Mouse (Mus musculus): ENCODE data around the gene Fibp.

The Fibp gene

DNA sequence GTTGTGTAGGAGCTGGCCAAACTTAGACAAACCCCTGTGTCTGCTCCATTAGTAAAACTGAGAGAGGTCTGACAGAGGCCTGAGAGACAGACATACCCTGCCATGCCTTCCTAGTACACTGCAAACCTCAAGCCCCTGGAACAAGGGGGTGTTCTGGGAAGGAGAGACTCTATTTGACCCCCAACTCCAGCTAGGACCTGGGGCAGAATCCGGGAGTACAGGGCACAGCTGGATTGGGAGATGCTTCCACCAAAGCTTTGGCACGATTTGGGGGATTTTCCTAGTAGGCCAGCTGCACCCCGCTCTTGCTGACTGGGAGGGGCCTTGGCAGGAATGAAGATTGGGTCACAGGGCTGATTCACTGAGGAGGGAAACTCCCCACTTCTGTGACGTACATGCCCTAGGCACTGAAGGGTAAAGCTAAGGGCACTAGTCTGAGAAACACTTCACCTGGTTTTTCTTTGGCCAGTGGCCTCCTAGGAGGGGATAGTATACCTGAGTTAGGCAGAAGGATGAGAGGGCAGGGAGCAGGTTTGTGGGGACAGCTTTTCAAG, 28.4 kb upstream of the Fibp start:
- DNase-seq (ENCODE audit: low spot score): no peak

DNA sequence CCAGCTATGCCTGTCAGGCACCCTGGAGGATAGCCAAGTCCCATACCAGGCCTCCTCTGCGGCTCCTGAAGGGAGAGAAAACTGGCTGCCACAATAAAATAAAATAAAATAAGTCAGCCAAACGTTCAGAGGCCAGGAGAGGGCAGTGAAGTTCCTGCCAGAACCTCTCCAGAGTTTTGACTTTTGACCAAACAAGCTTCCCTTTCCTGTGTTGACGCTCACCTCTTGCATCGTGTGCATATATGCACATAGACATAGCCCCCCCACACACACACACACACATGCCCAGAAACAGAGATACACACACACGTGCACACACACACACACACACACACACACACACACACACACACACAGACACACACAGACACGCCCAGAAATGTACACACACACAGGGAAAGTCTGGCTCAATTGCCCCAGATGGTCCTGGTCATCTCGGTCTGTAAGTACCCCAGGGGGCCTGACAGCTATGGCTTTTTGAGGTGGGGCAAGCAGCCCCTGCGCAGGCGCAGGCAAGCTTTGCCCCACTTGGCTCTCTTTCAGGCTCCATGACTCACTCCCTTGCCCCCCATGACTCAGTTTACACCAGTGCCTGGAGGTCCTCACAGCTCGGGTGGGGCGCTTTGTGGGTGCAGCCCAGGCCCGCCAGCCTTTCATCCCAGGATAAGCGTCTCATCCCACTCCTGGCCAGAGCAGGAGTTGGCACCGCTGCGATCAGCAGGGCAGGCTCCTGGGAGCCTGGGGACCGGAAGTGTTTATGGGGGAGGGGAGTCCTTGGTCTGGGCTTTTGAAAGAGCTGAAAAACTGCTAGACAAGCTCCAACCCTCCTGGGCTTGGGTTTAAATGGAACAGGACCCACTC, 27.2 kb upstream of the Fibp start:
- DNase-seq (ENCODE audit: low spot score): no peak

DNA sequence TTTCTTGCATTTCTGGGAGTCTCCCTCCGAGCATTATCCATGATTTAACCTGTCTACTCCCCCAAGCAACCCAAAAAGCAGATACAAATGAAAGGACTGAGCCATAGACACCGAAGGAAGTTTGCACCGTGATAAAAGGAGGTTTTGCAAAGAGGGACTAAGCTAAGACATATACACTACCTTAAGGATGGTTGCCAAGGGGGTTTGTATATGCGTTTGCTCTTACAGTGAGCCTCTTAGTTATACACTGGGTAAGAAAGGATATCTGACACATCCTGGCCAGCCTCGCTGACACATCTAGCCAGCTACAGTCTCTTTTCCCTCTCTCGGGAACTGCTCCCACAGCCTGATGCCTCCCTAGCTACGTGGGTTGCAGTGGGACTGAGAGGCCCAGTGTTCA, 26.5 kb upstream of the Fibp start:
- no peak for DNase-seq (ENCODE audit: low spot score)

DNA sequence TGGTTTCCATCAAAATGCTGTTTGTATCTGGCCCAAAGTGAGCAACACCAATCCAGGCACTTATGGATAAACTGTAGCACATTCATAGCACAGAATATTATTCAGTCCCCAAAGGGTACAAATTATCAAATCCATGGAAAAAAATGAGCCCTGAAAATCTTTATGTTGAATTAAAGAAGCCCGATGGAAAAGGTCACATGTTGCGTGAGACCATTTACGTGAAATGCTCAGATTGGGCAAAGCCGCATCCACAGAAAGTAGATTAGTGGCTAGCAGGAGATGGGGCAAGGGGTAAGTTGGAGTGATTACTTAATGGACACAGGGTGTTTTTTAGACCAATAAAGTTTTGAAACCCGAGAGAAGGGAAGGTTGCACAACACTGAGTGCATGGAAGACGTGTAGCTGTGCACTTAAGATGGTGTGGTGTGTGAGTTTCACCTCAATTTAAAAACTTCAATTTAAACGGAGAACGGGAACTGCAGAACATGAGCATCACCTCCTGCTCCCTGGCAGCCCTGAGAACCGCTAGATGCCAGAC, 16.0 kb upstream of the Fibp start:
- DNase-seq (ENCODE audit: low spot score): no peak

DNA sequence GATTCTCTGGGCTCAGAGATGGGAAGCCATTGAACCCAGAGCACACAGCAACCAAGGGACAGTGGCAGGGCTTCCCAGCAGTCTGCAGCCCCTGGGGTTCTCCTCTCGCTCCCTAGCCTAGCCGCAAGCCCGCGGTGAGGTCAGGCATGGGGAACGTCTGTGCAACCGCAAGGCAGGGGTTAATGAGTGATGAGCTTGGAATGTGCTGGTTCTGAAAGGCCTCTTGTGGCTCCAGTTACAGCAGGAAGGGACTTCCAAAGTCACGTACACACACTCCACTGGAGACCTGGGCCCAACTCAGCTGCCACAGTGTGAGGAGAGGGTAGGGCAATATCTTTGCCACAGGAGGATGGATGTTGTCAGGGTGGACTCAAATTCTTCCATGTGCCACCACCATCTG, 15.5 kb upstream of the Fibp start:
- no peak for DNase-seq (ENCODE audit: low spot score)

DNA sequence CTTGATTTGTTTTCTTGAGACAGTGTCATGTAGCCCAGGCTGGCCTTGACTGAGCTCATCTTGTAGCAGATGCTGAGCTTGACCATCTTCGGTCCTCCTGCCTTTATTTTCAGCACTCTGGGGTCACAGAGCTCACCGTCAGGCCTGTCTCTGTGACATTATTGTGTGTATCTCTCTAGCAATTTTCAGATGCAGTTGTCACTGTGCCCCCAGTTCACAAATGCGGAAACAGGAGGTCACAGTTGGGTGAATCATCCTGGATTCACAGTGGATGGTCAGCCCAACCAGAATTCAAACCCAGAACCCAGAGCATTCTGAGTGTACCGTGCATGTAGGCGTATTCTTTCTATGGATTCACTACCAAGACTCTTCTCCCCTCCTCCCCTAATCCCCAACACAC, 14.7 kb upstream of the Fibp start:
- no peak for DNase-seq (ENCODE audit: low spot score)

DNA sequence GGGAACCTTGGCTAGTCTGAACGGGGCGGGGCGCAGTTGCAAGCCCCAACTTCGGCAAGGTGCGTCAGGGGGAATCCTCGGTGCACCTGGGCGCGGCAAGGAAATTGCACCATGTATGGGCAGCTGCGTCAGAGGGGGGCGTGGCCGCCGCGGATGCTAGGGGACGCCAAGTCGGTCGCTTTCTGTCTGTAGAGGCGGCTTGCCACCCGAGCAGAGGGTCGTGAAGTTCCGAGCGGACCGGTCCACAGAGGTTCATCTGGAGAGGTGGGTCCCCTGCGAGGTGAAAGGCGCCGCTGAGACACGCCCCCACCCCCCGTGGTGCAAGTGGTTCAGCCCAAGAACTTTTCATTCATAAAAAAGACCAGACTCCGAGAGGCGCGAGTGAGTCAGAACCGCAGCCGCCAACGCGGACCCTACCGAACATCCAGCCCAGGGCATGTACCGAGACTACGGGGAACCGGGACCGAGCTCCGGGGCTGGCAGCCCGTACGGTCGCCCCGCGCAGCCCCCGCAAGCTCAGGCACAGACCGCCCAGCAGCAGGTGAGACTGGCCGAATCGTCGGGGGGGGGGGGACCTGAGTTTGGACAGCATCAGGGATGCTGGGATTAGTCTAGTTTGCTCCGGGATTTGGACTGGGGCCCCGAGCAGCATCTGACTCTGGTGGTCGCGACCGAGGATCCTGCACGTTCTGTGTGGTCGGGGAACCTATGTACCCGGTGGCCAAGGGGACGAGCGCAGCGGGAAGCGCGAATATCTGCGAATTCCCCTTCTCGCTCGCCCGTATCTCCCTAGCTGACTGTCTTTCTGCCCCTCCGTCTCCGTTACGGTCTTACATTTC, 12.7 kb upstream of the Fibp start, which contains the start of gene Fosl1:
Gene Fosl1 (plus strand): TSS at position 33 of the 839 bp plus-strand sequence.
- peak; percentile 70 for DNase-seq (ENCODE audit: low spot score)

DNA sequence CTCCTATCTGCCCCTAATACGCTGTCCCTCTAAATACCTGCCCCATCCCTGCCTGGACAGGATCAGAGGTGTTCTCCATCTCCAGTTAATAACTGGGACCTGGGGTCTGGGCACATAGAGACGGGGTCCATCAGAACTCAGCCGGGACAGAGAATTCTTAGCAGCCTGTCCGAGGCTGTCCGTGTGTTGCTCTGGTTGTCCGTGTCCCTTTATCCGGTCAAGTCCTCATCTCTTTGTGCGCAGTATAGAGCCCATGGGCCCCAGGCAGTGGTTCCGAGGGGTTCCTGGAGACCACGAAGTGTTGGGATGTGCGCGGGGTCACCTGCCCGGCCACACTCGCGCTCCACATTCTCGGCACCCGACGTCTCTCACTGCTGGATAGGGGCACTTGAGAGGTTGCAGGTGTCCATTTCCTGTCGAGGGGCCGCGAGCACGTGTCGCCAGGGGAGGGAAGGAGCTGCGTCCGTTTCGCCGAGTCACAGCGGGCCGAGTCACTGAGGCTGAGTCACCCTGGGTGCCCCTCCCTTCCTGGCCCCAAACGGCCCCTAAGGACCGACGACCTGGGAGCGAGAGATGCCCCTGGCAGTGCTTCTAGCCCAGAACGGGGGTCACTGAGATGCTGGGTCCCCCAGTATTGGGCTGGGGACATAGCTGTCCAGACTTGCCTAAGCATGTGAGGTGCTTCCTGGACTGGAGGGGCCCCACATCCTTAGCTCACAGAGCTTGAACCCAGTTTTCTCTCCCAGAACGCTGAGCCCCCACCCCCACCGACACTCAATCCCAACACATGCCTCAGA, 11.9 kb upstream of the Fibp start:
- DNase-seq (ENCODE audit: low spot score): no peak

DNA sequence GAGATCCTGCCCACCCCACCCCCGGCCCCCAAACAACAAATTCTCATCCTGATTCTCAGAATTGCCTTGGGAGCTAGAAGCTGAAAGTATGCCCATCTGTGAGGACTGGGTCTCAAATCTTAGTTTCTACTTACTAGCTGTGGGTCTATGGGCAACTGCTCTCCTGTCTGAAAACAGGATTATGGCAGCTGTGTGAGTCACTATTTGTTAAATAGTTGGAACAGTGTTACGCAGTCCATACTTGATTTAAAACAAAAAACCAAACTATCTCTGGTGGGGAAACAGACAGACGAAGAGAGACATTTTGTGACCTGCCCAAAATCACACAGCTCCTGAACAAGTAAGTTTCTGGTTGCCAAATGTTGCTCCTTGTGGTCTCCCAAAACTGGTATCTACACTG, 10.7 kb upstream of the Fibp start:
- DNase-seq (ENCODE audit: low spot score): no peak

DNA sequence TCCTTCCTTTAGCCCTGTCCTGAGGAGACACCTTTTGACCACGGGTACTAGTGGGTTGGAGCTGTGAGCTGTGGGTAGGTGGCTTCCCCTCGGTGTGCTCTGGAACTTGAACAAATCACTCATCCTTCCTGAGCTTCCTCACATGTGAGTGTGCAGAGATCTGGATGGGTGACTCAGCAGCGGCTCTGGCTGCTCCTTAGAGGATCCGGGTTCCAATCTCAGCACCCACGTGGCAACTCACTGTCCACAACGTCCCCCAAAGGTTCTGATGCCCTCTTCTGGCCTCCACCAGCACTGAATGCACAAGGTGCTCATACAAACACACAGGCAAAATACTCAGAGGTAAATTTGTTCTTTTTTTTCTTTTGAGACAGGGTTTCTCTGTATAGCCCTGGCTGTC, 8.6 kb upstream of the Fibp start:
- DNase-seq (ENCODE audit: low spot score): no peak

DNA sequence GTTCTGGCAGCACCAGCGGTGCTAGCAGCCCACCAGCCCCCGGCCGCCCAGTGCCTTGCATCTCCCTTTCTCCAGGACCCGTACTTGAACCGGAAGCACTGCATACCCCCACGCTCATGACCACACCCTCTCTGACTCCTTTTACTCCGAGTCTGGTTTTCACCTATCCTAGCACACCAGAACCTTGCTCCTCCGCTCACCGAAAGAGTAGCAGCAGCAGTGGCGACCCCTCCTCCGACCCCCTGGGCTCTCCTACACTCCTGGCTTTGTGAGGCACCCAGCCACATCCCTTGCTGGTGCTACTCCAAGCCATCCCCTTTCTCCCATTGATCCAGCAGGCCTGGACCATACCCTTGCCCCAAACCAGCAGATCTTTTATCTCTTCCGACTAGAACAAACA, 5.4 kb upstream of the Fibp start:
- no peak for DNase-seq (ENCODE audit: low spot score)

DNA sequence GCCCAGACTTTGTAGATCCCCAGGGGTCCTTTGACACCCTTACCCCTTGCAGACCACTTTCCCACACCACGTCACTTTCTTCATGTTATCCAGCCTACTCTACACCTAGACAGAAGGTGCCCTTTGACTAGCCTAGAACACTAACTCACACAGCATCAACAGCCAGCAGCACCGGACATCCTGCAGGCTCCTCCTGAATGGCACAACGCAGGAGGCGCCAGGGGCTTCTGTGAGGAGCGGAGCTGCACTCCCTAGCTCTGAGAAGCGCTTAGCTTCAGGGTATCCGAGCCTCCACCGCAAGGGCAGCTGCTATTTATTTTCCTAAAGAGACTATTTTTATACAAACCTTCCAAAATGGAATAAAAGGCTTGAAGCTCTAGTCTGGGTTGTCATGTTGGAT, 4.8 kb upstream of the Fibp start:
- DNase-seq (ENCODE audit: low spot score): no peak

DNA sequence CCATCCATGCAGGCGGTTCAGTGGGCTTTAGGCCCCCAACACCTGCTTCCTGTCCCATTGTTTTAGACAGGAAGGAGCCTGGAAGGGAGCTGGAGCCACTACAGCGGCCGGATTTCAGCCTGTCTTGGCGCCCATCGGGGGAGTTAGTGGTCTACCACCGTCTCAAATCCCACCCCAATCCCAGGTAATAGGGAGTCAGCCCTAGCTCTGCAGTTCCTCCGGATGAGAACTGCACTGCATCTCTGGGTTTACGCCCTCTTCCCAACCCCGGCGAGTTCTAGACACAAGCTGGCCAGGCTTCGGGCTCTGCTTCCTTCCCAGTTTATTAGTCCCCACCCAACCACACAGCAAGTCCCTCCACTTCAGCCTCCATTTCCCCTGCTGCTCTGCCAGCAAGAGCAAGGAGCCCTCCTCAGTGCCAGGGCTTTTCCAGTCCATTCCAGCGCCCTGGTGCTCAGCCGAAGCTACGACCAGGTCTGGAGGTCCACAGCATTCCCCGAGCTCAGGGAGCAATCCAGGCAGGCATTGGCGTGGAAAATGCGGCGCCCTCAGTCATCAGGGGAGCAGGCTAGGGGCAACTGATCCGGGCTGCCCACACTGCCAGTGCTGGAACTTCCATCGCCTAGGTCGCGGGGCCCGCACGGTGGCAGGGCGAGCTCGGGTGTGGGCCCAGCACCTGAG, 4.0 kb upstream of the Fibp start:
- DNase-seq (ENCODE audit: low spot score): no peak

DNA sequence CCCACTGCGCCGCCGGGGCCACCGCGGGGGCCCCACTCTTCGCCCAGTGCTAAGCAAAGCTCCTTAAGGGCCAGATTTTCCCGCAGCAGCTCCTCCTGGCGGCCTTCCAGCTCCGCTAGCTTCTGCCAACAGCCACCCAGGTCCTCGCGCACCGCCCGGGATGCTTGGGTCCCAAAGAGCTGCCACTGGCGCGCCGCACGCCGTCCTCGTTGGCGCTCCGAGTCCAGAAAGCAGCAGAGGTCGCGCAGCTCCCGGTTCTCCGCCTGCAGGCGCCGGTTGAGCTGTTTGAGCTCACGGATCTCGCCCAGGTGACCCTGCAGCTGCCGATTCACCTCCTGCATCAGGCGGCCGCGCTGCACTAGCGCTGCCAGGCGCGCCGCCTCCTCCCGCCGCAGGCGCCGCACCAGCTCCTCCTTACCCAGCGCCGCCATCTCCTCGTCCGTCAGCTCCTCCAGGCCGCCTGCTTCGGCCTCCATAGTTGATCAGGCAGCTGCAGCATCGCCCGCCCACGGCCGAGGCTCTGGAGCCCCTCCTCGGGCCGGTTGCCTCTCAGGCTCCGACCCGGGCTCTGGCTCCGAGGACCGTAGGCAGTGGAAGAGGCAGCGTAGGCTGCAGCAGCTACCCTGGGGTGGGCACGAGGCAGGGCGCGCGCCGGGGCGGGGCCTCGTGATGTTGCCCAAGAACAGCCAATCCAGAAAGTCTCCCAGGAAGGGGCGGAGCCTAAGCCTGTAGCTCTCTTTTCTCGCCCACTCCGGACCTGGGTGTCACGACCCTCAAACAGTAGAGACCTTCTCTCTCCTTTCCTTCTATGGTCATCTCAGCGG, 3.3 kb upstream of the Fibp start:
- peak; percentile 98 for DNase-seq (ENCODE audit: low spot score)

DNA sequence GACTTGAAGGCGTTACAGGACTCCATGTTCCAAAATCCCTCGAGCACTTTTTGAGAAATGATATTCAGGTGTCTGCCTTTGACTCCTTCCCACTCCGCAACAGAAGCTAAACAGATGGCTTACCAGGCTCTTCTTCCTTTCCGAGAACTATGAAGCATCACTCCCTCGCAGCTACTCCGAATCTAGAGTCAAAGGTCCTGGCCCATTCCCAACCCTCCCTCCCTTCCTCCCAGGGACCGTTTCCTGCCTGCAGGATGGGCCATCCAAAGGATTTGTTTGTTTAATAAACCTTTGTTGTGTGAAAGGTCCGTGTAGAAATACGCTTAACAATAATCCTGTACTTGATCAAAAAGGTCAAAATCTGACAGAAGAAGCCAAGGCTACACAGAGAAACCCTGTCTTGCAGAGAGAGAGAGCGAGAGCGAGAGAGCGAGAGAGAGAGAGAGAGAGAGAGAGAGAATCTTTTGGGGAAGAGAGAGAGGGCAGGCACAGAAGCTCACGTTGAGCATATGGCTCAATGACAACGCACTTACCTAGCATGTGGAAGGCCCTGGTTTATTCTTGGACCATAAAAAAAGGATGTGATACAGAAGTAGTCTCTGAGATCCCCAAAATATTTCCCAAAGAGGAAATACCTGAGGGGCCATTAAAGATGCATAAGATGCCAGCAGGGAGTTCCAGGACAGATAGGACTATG, 2.5 kb upstream of the Fibp start, which contains the start of gene Ccdc85b:
Gene Ccdc85b (minus strand): TSS at position 149 of the 697 bp plus-strand sequence.
- no peak for DNase-seq (ENCODE audit: low spot score)

DNA sequence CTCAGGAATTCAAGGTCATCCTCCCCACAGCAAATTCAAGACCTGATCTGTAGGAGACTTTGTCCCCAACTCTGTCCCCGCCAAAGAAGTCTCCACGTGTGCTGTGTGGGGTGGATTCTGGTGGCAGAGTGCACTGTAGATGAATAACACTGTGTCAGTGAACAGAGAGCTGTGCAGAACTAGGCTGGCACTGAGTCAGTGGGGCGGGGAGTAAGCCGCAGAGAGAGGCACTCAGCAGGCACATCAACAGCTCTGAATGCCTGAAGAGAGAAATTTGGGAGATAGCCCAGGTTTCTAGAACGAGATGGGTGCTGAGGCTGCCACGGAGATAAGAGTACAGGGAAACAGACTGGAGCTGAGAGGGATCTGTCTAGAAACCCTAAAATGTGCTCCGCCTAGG, 1.4 kb upstream of the Fibp start:
- peak; percentile 61 for DNase-seq (ENCODE audit: low spot score)

DNA sequence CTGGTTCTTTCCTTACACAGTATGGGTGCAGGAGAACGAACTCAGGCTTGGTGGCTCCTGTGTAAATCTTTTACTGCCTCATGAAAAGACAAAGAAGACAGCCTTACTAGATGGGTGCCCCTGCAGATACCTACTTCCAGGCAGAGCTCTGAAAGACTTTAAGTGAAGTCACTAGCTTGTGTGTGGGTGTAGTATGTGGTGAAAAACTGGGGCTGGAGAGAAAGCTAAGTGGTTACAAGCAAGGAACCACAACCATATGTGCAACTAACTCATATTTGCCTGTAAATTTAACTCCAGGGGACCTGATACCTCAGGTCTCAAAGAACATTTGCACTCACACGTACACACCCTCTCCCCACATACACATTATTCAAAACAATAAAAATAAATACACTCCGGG, 519 bp upstream of the Fibp start:
- DNase-seq (ENCODE audit: low spot score): no peak

DNA sequence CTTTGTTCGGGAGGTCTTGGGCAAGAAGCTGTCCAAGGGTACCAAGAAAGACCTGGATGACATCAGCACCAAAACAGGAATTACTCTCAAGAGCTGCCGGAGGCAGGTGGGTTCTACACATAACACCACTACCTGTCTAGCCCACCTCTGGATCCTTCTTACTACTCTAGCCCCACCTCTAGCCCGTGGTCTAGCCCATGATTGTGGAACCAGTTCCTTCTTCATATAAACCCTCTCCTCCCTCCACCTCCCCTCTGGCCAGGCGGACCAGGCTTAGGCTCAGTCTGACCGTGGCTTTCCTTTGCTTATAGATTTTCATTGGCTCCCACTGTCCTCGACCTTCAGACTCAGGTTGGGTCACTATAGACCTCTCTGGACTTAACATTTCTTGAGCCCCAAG, 996 bp downstream of the Fibp start:
- DNase-seq (ENCODE audit: low spot score): no peak

DNA sequence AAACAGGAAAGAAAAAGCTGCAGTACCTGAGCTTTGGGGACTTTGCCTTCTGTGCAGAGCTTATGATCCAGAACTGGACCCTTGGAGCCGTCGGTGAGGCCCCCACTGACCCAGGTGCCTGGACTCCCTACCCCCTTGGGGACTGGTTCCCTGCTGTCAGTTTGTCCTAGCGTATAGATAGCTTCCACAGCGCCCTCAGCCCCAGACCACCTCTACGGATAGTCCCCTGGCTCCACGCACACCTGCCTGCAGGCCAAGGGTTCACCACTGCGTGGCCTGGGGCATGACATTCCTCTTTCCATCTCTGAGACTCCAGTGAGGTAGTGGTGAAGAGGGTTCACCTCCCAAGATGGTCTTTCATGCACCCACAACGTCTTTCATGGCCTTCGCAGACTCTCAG, 2.8 kb downstream of the Fibp start:
- DNase-seq (ENCODE audit: low spot score): no peak

All from layer of hippocampus, adult 11-12 months (tissue).